Mouse (Mus musculus): ENCODE measurements around the gene Sardh. TPM values are rescaled to one million over a fixed set of nuclear protein-coding genes. Genes with fewer than 3 reads are reported as not detected.

Sardh gene
- polyA plus RNA-seq, 1 experiment from 2014 or later = 6.3 TPM

- ATAC-seq (ENCODE audit: insufficient number of reproducible peaks, low FRiP score, low TSS enrichment, low read depth) = no peak
- H3K9me3 ChIP-seq (replicated peaks) = no peaks in the 10 kb centered on the region
- 80% methylated on average over 7 of the region's 7 CpGs for whole genome bisulfite sequencing
Observed at GRCm38 (mm10) chr2:27223012-27223421, 25.1 kb downstream of the Sardh start.

GRCm38 (mm10) chr2:27218569-27218968, 29.6 kb downstream of the Sardh start:
- ATAC-seq (ENCODE audit: insufficient number of reproducible peaks, low FRiP score, low TSS enrichment, low read depth) = peak; percentile 6; the same call in 1 of the 2 replicates

More at GRCm38 (mm10) chr2:27223012-27223421, 25.1 kb downstream of the Sardh start:
- H3K4me3 ChIP-seq (replicated peaks) = no peak overlapping the region
- H3K27ac ChIP-seq (replicated peaks) = no peak overlapping the region
- H3K9ac ChIP-seq = no peak overlapping the region
- H3K36me3 ChIP-seq = no peaks in the 10 kb centered on the region
- H3K4me2 ChIP-seq (replicated peaks) = no peak overlapping the region
- H3K4me1 ChIP-seq = no peaks in the 10 kb centered on the region
- no peaks in the 10 kb centered on the region for H3K27me3 ChIP-seq

GRCm38 (mm10) chr2:27218121-27218544, 30.0 kb downstream of the Sardh start:
- Histone ChIP-seq H3K4me3 (replicated peaks) (no peak overlapping the region), H3K4me2 (replicated peaks) (no peak overlapping the region), H3K9me3 (replicated peaks) (no peaks in the 10 kb centered on the region), H3K36me3 (no peaks in the 10 kb centered on the region), H3K4me1 (no peaks in the 10 kb centered on the region), H3K9ac (no peak overlapping the region), H3K27me3 (no peaks in the 10 kb centered on the region), H3K27ac (replicated peaks) (no peak overlapping the region)
- ATAC-seq (ENCODE audit: insufficient number of reproducible peaks, low FRiP score, low TSS enrichment, low read depth) = peak; percentile 49
- 62% methylated on average over 2 of the region's 2 CpGs for WGBS

More at GRCm38 (mm10) chr2:27218569-27218968, 29.6 kb downstream of the Sardh start:
- no peaks in the 10 kb centered on the region for H3K9me3 ChIP-seq (replicated peaks)
- no peaks in the 10 kb centered on the region for H3K36me3 ChIP-seq
- no peak overlapping the region for H3K4me2 ChIP-seq (replicated peaks)
- H3K27me3 ChIP-seq = no peaks in the 10 kb centered on the region
- no peaks in the 10 kb centered on the region for H3K4me1 ChIP-seq
- 81% methylated on average over 8 of the region's 8 CpGs for WGBS
- no peak overlapping the region for H3K9ac ChIP-seq
- no peak overlapping the region for H3K4me3 ChIP-seq (replicated peaks)
- H3K27ac ChIP-seq (replicated peaks) = no peak overlapping the region

GRCm38 (mm10) chr2:27215537-27215936, 32.6 kb downstream of the Sardh start:
- no peaks in the 10 kb centered on the region for H3K27me3 ChIP-seq
- no peaks in the 10 kb centered on the region for H3K36me3 ChIP-seq
- H3K4me1 ChIP-seq = 0 out of 2 replicates have a peak, but pooled peaks cover 5% of the 10 kb centered on the region
- no peak for ATAC-seq (ENCODE audit: insufficient number of reproducible peaks, low FRiP score, low TSS enrichment, low read depth)
- H3K9ac ChIP-seq = no peak overlapping the region
- no peak overlapping the region for H3K4me3 ChIP-seq (replicated peaks)
- no peaks in the 10 kb centered on the region for H3K9me3 ChIP-seq (replicated peaks)
- no peak overlapping the region for H3K4me2 ChIP-seq (replicated peaks)
- no peak overlapping the region for H3K27ac ChIP-seq (replicated peaks)
- WGBS = 78% methylated on average over 2 of the region's 2 CpGs

GRCm38 (mm10) chr2:27211966-27212893, 35.9 kb downstream of the Sardh start:
- Histone ChIP-seq H3K27me3 (no peaks in the 10 kb centered on the region), H3K36me3 (no peaks in the 10 kb centered on the region), H3K9me3 (replicated peaks) (no peaks in the 10 kb centered on the region), H3K4me3 (replicated peaks) (no peak overlapping the region), H3K4me2 (replicated peaks) (no peak overlapping the region), H3K9ac (no peak overlapping the region), H3K4me1 (peaks cover 18% of the 10 kb centered on the region; the same call in 1 of the 2 replicates), H3K27ac (replicated peaks) (no peak overlapping the region)
- no peak for ATAC-seq (ENCODE audit: insufficient number of reproducible peaks, low FRiP score, low TSS enrichment, low read depth)
- WGBS = 52% methylated on average over 8 of the region's 8 CpGs

GRCm38 (mm10) chr2:27210676-27211210, 37.4 kb downstream of the Sardh start:
- H3K27ac ChIP-seq (replicated peaks) = no peak overlapping the region
- WGBS = 83% methylated on average over 12 of the region's 12 CpGs
- peaks cover 24% of the 10 kb centered on the region; the same call in 1 of the 2 replicates for H3K4me1 ChIP-seq
- H3K9me3 ChIP-seq (replicated peaks) = no peaks in the 10 kb centered on the region
- H3K4me2 ChIP-seq (replicated peaks) = no peak overlapping the region
- no peak overlapping the region for H3K9ac ChIP-seq
- H3K36me3 ChIP-seq = no peaks in the 10 kb centered on the region
- no peak overlapping the region for H3K4me3 ChIP-seq (replicated peaks)
- H3K27me3 ChIP-seq = no peaks in the 10 kb centered on the region
- no peak for ATAC-seq (ENCODE audit: insufficient number of reproducible peaks, low FRiP score, low TSS enrichment, low read depth)

GRCm38 (mm10) chr2:27210255-27210654, 37.9 kb downstream of the Sardh start:
- H3K27ac ChIP-seq (replicated peaks) = no peak overlapping the region
- no peak for ATAC-seq (ENCODE audit: insufficient number of reproducible peaks, low FRiP score, low TSS enrichment, low read depth)
- H3K9ac ChIP-seq = no peak overlapping the region
- no peak overlapping the region for H3K4me3 ChIP-seq (replicated peaks)
- H3K4me1 ChIP-seq = peaks cover 24% of the 10 kb centered on the region; the same call in 1 of the 2 replicates
- H3K36me3 ChIP-seq = no peaks in the 10 kb centered on the region
- no peaks in the 10 kb centered on the region for H3K27me3 ChIP-seq
- no peak overlapping the region for H3K4me2 ChIP-seq (replicated peaks)
- WGBS = 57% methylated on average over 7 of the region's 7 CpGs
- H3K9me3 ChIP-seq (replicated peaks) = no peaks in the 10 kb centered on the region

- H3K27ac ChIP-seq (replicated peaks) = no peak overlapping the region
- H3K27me3 ChIP-seq = no peaks in the 10 kb centered on the region
- 38% methylated on average over 5 of the region's 5 CpGs for WGBS
- H3K4me1 ChIP-seq = peaks cover 24% of the 10 kb centered on the region; the same call in 1 of the 2 replicates
- H3K9me3 ChIP-seq (replicated peaks) = no peaks in the 10 kb centered on the region
- H3K36me3 ChIP-seq = no peaks in the 10 kb centered on the region
- H3K4me3 ChIP-seq (replicated peaks) = no peak overlapping the region
- ATAC-seq (ENCODE audit: insufficient number of reproducible peaks, low FRiP score, low TSS enrichment, low read depth) = no peak
- no peak overlapping the region for H3K9ac ChIP-seq
- no peak overlapping the region for H3K4me2 ChIP-seq (replicated peaks)
Observed at GRCm38 (mm10) chr2:27209816-27210215, 38.3 kb downstream of the Sardh start.

GRCm38 (mm10) chr2:27209370-27209769, 38.8 kb downstream of the Sardh start:
- Histone ChIP-seq H3K9me3 (replicated peaks) (no peaks in the 10 kb centered on the region), H3K4me2 (replicated peaks) (no peak overlapping the region), H3K9ac (no peak overlapping the region), H3K27ac (replicated peaks) (no peak overlapping the region), H3K36me3 (no peaks in the 10 kb centered on the region), H3K27me3 (no peaks in the 10 kb centered on the region), H3K4me3 (replicated peaks) (no peak overlapping the region), H3K4me1 (peaks cover 24% of the 10 kb centered on the region; the same call in 1 of the 2 replicates)
- no peak for ATAC-seq (ENCODE audit: insufficient number of reproducible peaks, low FRiP score, low TSS enrichment, low read depth)
- WGBS = 52% methylated on average over 9 of the region's 9 CpGs

- H3K36me3 ChIP-seq = no peaks in the 10 kb centered on the region
- 83% methylated on average over 5 of the region's 5 CpGs for WGBS
- H3K9me3 ChIP-seq (replicated peaks) = no peaks in the 10 kb centered on the region
- H3K27ac ChIP-seq (replicated peaks) = no peak overlapping the region
- no peak for ATAC-seq (ENCODE audit: insufficient number of reproducible peaks, low FRiP score, low TSS enrichment, low read depth)
- H3K27me3 ChIP-seq = no peaks in the 10 kb centered on the region
- H3K4me3 ChIP-seq (replicated peaks) = no peak overlapping the region
- H3K4me2 ChIP-seq (replicated peaks) = no peak overlapping the region
- no peak overlapping the region for H3K9ac ChIP-seq
- H3K4me1 ChIP-seq = peaks cover 23% of the 10 kb centered on the region; the same call in 1 of the 2 replicates
Observed at GRCm38 (mm10) chr2:27207126-27207525, 41.0 kb downstream of the Sardh start.

GRCm38 (mm10) chr2:27206128-27206797, 41.9 kb downstream of the Sardh start:
- 79% methylated on average over 15 of the region's 15 CpGs for WGBS
- ATAC-seq (ENCODE audit: insufficient number of reproducible peaks, low FRiP score, low TSS enrichment, low read depth) = no peak
- no peak overlapping the region for H3K4me2 ChIP-seq (replicated peaks)
- H3K4me1 ChIP-seq = peaks cover 19% of the 10 kb centered on the region; the same call in 1 of the 2 replicates
- no peak overlapping the region for H3K27ac ChIP-seq (replicated peaks)
- no peaks in the 10 kb centered on the region for H3K27me3 ChIP-seq
- no peaks in the 10 kb centered on the region for H3K9me3 ChIP-seq (replicated peaks)
- H3K4me3 ChIP-seq (replicated peaks) = no peak overlapping the region
- H3K36me3 ChIP-seq = no peaks in the 10 kb centered on the region
- H3K9ac ChIP-seq = no peak overlapping the region

Measured in embryonic facial prominence, embryonic 15.5 days (tissue).